Mouse (Mus musculus) limb, embryonic 10.5 days (tissue): ENCODE measurements around the gene Gm17651. TPM values are rescaled to one million over a fixed set of nuclear protein-coding genes. Genes with fewer than 3 reads are reported as not detected.

Experiments
- DNase-seq: peaks from one replicate; pipeline ENCODE4 v3.0.0-alpha.2; 2017; ENCODE audit warnings: low spot score
- H3K27ac ChIP-seq: fragments of 300-500 bp; sonication (generic); 2 replicates; pipeline ENCODE4 v1.5.1; 2016; ENCODE audit warnings: mild to moderate bottlenecking
- H3K27me3 ChIP-seq: fragments of 300-500 bp; sonication (generic); 2 replicates; pipeline ENCODE4 v1.6.1; 2016; ENCODE audit warnings: low read depth, mild to moderate bottlenecking; ENCODE audit not compliant: poor library complexity, severe bottlenecking
- H3K36me3 ChIP-seq: fragments of 300-500 bp; sonication (generic); 2 replicates; pipeline ENCODE4 v1.6.1; 2016; ENCODE audit warnings: mild to moderate bottlenecking, moderate library complexity
- H3K4me1 ChIP-seq: fragments of 300-500 bp; sonication (generic); 2 replicates; pipeline ENCODE4 v1.6.1; 2016
- H3K4me3 ChIP-seq: fragments of 300-500 bp; sonication (generic); 2 replicates; pipeline ENCODE4 v1.5.1; 2016; ENCODE audit warnings: mild to moderate bottlenecking, moderate library complexity
- H3K9me3 ChIP-seq: fragments of 300-500 bp; sonication (generic); replicated peaks from 2 replicates; pipeline ENCODE4 v1.6.1; 2016; ENCODE audit warnings: mild to moderate bottlenecking
- WGBS: fragments of 180-500 bp; shearing (Covaris S2); methylation state at CpG from one replicate; pipeline ENCODE4 v1.1.7; 2016; 5-methylcytosine and 5-hydroxymethylcytosine counted together
- polyA plus RNA-seq: library from polyadenylated mRNA; unstranded; fragments of >200 nt; fragmentation: Nextera tagmentation; extraction: Ambion mirVana; gene quantifications from 2 replicates; pipeline ENCODE4 v1.2.1, GENCODE M21; 2016

The Gm17651 gene
- polyA plus RNA-seq, 1 experiment from 2014 or later: not detected

DNA sequence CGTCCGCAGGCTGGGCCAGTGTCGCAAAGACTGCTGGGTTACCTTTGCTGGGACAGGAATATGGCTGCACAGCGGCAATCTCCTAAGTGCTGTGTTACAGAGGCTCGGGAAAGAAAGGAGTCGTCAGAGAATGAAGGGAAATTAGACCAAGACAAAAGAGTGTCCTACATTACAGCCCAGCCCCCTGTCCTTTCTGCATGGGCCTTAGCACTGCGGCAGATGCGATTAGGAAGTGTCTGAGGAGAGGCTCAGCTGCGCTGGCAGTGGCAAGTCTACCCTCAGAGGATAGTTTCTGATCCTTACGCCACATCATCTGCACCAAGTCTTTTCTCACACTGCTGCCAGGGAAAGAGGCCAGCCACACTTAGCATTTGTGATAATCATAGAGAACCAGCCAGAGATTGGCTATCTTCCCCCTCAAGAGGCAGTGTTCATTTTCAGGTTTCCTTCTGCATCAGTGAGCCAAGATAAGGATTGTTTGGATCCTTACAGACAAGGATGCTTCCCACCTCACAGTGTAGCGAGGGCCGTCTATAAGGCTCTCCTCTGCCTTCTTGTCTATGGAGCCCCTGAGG, 17.0 kb upstream of the Gm17651 start:
- Histone ChIP-seq H3K36me3 (no peaks in the 10 kb centered on the region), H3K4me1 (peaks cover 12% of the 10 kb centered on the region), H3K27me3 (0 out of 2 replicates have a peak, but pooled peaks cover 4% of the 10 kb centered on the region), H3K4me3 (no peak overlapping the region), H3K9me3 (no peaks in the 10 kb centered on the region), H3K27ac (no peak overlapping the region)
- WGBS: 77% methylated on average over 12 of the region's 12 CpGs
- no peak for DNase-seq

DNA sequence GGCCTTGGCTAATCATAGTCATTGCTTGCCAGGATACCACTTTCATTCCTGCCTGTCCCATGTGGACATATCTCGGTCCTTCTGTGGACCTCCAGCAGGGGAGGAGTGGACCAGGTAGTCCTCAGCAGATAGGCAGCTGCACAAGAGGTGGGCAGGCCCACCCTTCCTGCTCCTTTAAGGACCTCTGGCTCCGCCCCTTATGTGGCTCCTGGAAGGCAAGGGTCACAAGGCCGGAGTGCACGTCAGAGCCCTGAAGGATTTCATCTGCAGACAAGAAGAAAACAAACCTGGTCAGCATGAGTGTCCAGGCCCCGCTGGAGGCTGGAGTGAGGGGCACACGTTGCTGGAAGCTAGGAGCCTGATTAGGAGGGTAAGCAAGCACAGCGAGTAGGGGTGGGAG, 16.1 kb upstream of the Gm17651 start:
- DNase-seq: no peak
- H3K36me3 ChIP-seq: no peaks in the 10 kb centered on the region
- no peak overlapping the region for H3K27ac ChIP-seq
- peaks cover 12% of the 10 kb centered on the region for H3K4me1 ChIP-seq
- no peaks in the 10 kb centered on the region for H3K9me3 ChIP-seq
- WGBS: 49% methylated on average over 7 of the region's 7 CpGs
- 0 out of 2 replicates have a peak, but pooled peaks cover 11% of the 10 kb centered on the region for H3K27me3 ChIP-seq
- no peak overlapping the region for H3K4me3 ChIP-seq

DNA sequence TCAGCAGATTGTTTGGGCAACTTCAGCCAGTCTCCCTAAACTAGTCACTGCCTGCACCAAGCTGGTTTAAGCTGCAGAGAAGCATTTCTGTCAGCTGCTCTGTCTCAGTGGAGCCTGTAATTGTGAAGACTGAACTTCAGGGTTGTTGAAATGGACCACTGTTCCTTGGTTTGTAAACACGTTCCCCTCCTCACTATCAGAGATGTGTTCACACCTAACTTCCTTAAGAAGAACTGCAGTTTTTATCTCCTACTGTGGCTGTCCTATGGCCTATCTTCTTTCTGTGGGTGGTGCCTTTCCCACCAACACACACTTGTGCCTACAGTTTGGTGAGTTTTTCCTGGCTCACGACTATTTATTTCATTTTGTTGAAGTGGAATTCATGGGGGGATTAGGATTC, 14.8 kb upstream of the Gm17651 start:
- Histone ChIP-seq H3K4me3 (no peak overlapping the region), H3K36me3 (no peaks in the 10 kb centered on the region), H3K4me1 (peaks cover 13% of the 10 kb centered on the region), H3K27me3 (peaks cover 23% of the 10 kb centered on the region), H3K9me3 (no peaks in the 10 kb centered on the region), H3K27ac (no peak overlapping the region)
- DNase-seq: no peak
- 72% methylated on average over 2 of the region's 2 CpGs for WGBS

DNA sequence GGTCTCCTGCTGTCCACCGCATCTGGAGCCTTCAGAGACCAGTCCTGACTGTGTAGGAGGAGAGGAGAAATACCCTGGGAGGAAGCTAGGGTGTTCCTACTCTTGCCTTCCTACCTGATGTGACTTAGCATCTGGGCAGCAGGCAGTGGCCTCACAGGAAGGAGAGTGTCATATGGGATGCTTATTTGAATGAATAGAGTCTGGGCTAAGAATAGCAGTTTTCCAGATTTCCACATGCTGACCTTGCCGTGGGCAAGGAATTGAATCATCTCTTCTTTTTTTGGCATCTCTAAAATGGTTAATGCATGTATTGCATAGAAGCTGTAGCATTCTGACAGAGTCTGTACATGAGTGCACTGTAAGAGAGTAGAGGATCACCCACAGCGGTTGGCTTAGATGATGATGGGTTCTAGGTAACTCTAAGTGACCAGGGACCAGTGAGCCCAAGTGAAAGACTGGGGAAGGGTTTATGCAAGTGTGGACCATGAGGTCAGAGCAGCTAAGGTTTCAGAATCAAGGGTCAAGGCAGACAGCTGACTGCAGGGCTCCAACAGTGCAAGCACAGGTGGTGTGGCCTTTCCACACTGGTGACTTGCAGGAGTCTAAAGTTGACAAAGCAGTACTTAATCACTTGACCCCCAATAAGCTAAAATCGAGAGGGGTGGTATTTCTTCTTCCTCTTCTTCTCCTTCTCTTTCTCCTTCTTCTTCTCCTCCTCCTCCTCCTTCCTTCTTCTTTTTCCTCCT, 12.1 kb upstream of the Gm17651 start:
- no peak for DNase-seq
- Histone ChIP-seq H3K27me3 (peaks cover 48% of the 10 kb centered on the region), H3K27ac (no peak overlapping the region), H3K9me3 (no peaks in the 10 kb centered on the region), H3K4me3 (no peak overlapping the region), H3K36me3 (no peaks in the 10 kb centered on the region), H3K4me1 (peaks cover 29% of the 10 kb centered on the region)
- WGBS: 87% methylated on average over 4 of the region's 4 CpGs

DNA sequence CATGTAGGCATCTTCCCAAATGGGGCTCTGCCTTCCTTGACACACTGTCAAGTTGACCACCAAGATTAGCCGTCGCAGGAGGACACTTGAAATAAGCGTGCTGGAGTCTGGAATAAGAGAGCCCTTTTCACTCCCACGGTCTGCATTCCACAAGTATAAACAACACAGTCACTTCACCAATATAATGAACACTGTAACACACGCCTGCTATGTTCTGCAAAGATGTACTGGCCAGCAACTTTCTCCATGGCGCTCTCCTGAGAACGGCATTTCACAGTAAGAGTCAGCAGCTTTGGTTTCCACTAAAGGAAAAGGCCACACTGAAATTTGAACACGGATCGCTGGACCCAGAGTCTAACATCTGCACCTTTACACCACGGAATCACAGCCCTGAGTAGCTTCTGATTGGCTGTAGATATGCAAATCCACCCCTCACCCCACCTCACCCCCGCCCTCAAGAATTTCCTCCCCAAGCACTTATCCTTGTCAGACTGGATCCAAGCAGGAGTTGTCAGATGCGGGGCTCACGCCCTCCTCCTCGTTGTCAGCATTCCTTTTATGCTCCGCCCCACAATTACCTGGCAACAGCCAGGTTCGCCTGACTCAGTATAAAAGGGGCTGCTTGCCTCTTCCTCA, 9.2 kb upstream of the Gm17651 start:
- Histone ChIP-seq H3K4me1 (peaks cover 28% of the 10 kb centered on the region), H3K9me3 (no peaks in the 10 kb centered on the region), H3K27me3 (peaks cover 63% of the 10 kb centered on the region), H3K4me3 (peak overlapping the region; percentile 25; the same call in 1 of the 2 replicates), H3K36me3 (no peaks in the 10 kb centered on the region), H3K27ac (no peak overlapping the region)
- DNase-seq: peak; percentile 40
- WGBS: 7% methylated on average over 16 of the region's 16 CpGs

DNA sequence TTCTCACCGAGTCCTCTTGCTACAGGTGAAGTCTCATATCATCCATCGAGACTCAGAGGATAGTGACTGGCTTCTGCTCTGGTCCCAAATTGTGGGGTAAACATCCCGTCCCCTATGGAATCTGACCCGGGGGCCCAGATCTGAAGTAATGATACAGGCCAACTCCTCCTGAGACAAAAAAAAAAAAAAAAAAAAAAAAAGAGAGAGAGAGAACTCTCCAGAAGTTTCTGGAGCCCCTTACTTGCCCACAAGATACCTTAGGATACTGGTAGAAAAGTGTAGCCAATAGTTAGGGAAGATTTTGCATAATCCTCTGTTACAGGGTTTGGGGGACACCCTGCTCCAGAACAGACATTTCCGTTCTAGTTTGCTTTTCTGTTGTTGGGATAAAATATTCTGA, 8.1 kb upstream of the Gm17651 start:
- Histone ChIP-seq H3K27ac (no peak overlapping the region), H3K4me3 (peak overlapping the region; percentile 49), H3K4me1 (peaks cover 28% of the 10 kb centered on the region), H3K9me3 (no peaks in the 10 kb centered on the region), H3K36me3 (no peaks in the 10 kb centered on the region), H3K27me3 (peaks cover 63% of the 10 kb centered on the region)
- 21% methylated on average over 5 of the region's 5 CpGs for WGBS
- no peak for DNase-seq

DNA sequence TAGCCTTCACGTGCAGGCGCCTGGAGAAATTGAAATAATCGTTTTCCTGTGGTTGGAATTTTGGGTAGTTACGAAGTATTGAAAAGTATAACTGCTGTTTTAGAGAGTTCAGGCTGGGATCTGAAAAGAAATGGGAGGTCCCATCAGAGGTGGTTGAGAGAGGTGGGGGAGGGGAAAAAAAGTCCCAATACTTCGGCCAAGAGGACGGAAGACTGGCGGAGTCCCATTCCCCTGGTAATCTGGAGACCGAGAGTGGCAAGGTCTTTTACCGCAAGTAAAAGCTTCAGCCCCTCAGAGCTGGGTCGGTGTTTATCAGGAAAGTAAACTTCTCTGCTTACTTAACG, 7.6 kb upstream of the Gm17651 start:
- DNase-seq: peak; percentile 40
- peaks cover 63% of the 10 kb centered on the region for H3K27me3 ChIP-seq
- peak overlapping the region; percentile 49 for H3K4me3 ChIP-seq

DNA sequence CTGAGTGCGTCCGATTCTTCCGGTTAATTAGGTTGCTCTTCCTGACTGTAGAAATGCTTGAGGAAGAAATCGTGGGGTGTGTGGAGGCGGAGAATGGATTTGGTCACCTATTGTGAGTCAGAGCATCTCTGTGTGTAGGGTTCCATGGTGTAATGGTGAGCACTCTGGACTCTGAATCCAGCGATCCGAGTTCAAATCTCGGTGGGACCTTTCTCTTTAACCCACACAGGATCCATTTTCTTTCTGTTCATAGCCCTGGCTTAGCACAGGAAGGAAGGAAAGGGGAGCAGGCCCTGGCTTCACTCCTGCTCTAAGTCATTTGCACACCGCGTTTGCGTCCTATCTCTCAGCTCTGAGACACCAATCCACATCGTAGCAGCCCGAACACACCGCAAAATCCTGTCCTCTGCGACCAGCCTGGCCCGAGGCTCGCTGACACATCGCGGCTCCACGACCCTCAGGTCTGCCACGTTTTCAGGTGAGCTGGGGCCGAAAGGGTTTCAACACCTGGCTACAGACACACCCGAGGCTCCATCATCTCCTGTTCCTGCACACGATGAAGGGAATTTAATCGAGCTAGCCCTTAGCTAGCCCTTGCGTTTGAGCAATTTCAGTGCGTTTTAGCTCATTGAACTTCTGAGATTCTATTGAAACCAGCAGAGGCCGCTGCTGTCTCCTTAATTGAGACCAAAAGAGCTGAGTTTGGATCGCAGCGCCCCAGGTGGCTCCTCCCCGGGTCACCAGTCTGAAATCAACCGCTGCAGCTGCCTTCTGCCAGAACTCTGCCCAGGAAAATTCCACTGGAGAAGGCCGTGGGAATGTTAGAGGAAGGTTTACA, 7.0 kb upstream of the Gm17651 start:
- peak overlapping the region; percentile 49 for H3K4me3 ChIP-seq

More for the DNA sequence above, 7.6 kb upstream of the Gm17651 start:
- no peaks in the 10 kb centered on the region for H3K36me3 ChIP-seq
- H3K4me1 ChIP-seq: peaks cover 28% of the 10 kb centered on the region
- WGBS: 1% methylated on average over 11 of the region's 11 CpGs
- no peaks in the 10 kb centered on the region for H3K9me3 ChIP-seq
- H3K27ac ChIP-seq: peak overlapping the region; percentile 8; the same call in 1 of the 2 replicates

DNA sequence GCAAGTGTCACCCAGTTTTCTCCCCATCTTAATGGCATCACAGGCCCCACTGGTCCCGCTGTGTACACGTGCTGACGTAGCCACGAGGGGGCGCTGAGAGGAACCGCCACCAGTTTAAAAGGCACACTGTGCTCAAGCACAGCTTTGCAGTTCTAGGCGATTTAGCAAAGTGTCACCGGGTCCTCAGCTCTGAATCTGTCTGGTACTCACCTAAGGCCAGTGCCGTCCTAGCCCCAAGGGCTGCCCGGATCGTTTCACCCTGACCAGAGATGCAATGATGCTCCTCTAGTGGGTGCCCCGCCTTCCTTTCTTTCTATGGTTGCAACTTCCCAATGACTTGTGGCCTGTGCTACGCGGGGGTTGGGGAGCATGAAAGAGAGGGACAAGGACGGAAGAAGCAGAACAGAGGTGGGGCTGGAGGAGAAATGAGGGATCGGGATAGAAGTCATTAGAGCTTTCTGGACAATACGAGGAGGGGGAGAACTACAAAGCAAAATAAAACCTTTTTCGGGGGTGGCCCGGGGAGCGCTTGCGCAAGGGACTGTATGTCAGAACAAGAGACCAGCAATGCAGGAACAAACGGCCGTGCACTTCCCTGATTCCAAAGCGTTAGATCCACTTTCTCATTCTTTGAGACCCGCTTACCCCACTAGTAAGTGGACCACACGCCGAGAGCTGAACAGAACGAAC, 6.3 kb upstream of the Gm17651 start:
- peaks cover 54% of the 10 kb centered on the region for H3K27me3 ChIP-seq
- DNase-seq: peak; percentile 84
- H3K9me3 ChIP-seq: no peaks in the 10 kb centered on the region
- H3K36me3 ChIP-seq: no peaks in the 10 kb centered on the region
- peak overlapping the region; percentile 44; the same call in 1 of the 2 replicates for H3K27ac ChIP-seq
- H3K4me1 ChIP-seq: peaks cover 28% of the 10 kb centered on the region
- WGBS: 2% methylated on average over 28 of the region's 28 CpGs
- H3K4me3 ChIP-seq: peak overlapping the region; percentile 49

More for the DNA sequence above, 7.0 kb upstream of the Gm17651 start:
- Histone ChIP-seq H3K27ac (peak overlapping the region; percentile 44; the same call in 1 of the 2 replicates), H3K4me1 (peaks cover 28% of the 10 kb centered on the region), H3K27me3 (peaks cover 59% of the 10 kb centered on the region), H3K36me3 (no peaks in the 10 kb centered on the region), H3K9me3 (no peaks in the 10 kb centered on the region)
- DNase-seq: peak; percentile 83
- WGBS: under 1% methylated on average over 33 of the region's 33 CpGs

DNA sequence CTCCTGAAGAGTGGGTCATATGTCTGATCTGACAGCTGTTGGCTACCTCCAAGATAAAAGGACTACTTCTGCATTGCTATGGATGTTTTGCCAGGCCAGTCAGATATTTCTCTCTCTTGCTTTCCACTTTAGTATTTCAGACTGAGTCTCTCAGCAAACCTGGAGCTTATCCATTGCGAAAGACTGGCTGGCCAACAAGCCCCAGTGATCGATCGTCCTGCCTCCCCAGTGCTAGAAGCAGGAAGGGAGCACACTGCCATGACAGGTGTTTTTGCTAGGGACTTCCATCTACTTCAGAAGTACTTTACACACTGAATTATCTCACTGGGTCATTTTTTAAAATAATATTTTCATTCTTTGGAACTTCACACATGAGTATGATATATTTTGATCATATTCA, 3.9 kb upstream of the Gm17651 start:
- WGBS: 95% methylated on average over 3 of the region's 3 CpGs

DNA sequence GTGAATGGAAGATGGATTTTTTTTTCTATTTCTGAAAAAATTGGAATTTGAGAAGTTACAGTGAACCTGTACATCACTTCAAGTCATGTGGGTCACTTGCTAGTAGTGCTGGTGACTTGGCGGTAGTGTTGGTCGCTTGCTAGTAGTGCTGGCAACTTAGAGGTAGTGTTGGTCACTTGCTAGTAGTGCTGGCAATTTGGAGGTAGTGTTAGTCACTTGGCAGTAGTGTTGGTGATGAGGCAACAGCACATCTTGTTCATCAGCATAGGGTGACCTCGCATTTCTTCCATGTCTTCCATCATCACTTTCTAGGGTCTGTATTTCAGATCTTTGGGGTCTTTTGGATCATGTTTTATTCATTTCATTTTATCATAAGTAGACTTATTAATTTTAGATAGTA, 1.6 kb upstream of the Gm17651 start:
- Histone ChIP-seq H3K4me3 (no peak overlapping the region), H3K9me3 (no peaks in the 10 kb centered on the region), H3K27me3 (peaks cover 11% of the 10 kb centered on the region), H3K36me3 (peaks cover 2% of the 10 kb centered on the region), H3K4me1 (peaks cover 6% of the 10 kb centered on the region), H3K27ac (no peak overlapping the region)
- 91% methylated on average over 3 of the region's 3 CpGs for WGBS
- DNase-seq: no peak

More for the DNA sequence above, 3.9 kb upstream of the Gm17651 start:
- Histone ChIP-seq H3K9me3 (no peaks in the 10 kb centered on the region), H3K27me3 (peaks cover 31% of the 10 kb centered on the region), H3K36me3 (no peaks in the 10 kb centered on the region), H3K4me1 (peaks cover 19% of the 10 kb centered on the region), H3K27ac (no peak overlapping the region), H3K4me3 (no peak overlapping the region)
- DNase-seq: no peak

DNA sequence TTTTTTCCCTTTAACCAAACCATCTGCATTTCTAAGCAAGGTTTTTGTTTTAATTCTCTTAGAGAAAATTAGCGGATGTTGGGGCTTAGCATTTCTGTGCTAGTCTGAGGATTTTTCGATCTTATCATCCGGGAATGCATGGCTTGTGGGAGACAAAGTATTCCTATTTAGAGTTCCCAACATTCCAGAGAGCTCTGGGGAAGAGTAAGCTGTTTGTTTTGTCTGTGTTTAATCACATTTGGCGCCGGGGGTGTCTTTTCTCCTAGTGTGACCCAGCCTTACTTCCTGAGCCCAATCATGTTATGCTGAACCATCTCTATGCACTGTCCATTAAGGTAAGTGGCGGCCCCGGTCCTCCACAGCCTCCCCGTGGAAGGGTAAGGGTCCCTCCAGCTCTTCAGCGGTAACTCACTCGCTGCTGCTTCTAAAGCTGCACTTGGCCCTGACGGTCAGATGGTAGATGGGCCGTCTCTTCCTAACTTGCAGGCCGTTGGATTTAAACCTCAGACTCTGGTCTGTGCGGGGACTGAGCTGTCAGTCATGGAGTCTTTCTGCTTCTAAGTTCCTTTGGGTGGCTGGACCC, 7.3 kb downstream of the Gm17651 start:
- Histone ChIP-seq H3K4me3 (no peak overlapping the region), H3K36me3 (peaks cover 61% of the 10 kb centered on the region), H3K27ac (no peak overlapping the region), H3K4me1 (no peaks in the 10 kb centered on the region), H3K9me3 (no peaks in the 10 kb centered on the region), H3K27me3 (no peaks in the 10 kb centered on the region)
- DNase-seq: no peak
- 85% methylated on average over 14 of the region's 14 CpGs for WGBS
